Mouse (Mus musculus): ENCODE results near the gene Tnr.

The Tnr gene

GRCm38 (mm10) chr1:159869619-159870441, 346.3 kb downstream of the Tnr start:
- no peak for DNase-seq (ENCODE audit: low spot score in 2 of 2)

GRCm38 (mm10) chr1:159872866-159873265, 349.3 kb downstream of the Tnr start:
- DNase-seq (ENCODE audit: low spot score in 2 of 2): no peak

- DNase-seq (ENCODE audit: low spot score in 2 of 2): peak in 1 of 2 experiments; percentile 26
These were observed 355.1 kb downstream of the Tnr start for GRCm38 (mm10) chr1:159878681-159879080.

GRCm38 (mm10) chr1:159879866-159880265, 356.3 kb downstream of the Tnr start:
- no peak for DNase-seq (ENCODE audit: low spot score in 2 of 2)

GRCm38 (mm10) chr1:159885476-159885875, 361.9 kb downstream of the Tnr start:
- DNase-seq (ENCODE audit: low spot score in 2 of 2): no peak

GRCm38 (mm10) chr1:159888611-159889010, 365.0 kb downstream of the Tnr start:
- DNase-seq (ENCODE audit: low spot score in 2 of 2): no peak

GRCm38 (mm10) chr1:159889012-159889765, 365.6 kb downstream of the Tnr start:
- no peak for DNase-seq (ENCODE audit: low spot score in 2 of 2)

- DNase-seq (ENCODE audit: low spot score in 2 of 2): no peak
These were observed 367.0 kb downstream of the Tnr start for GRCm38 (mm10) chr1:159890524-159890923.

- no peak for DNase-seq (ENCODE audit: low spot score in 2 of 2)
These were observed 371.5 kb downstream of the Tnr start for GRCm38 (mm10) chr1:159895094-159895493.

GRCm38 (mm10) chr1:159899991-159900390, 376.4 kb downstream of the Tnr start:
- DNase-seq (ENCODE audit: low spot score in 2 of 2): no peak

GRCm38 (mm10) chr1:159900639-159901038, 377.1 kb downstream of the Tnr start:
- no peak for DNase-seq (ENCODE audit: low spot score in 2 of 2)

GRCm38 (mm10) chr1:159901366-159902119, 378.0 kb downstream of the Tnr start:
- DNase-seq (ENCODE audit: low spot score in 2 of 2): no peak

- no peak for DNase-seq (ENCODE audit: low spot score in 2 of 2)
These were observed 378.5 kb downstream of the Tnr start for GRCm38 (mm10) chr1:159902120-159902497.

GRCm38 (mm10) chr1:159911006-159911405, 387.4 kb downstream of the Tnr start:
- DNase-seq (ENCODE audit: low spot score in 2 of 2): peak in 1 of 2 experiments; percentile 10

GRCm38 (mm10) chr1:159914726-159915125, 391.2 kb downstream of the Tnr start:
- DNase-seq (ENCODE audit: low spot score in 2 of 2): no peak

GRCm38 (mm10) chr1:159920571-159920970, 397.0 kb downstream of the Tnr start:
- DNase-seq (ENCODE audit: low spot score in 2 of 2): no peak

- DNase-seq (ENCODE audit: low spot score in 2 of 2): no peak
These were observed 399.4 kb downstream of the Tnr start for GRCm38 (mm10) chr1:159923010-159923409.

GRCm38 (mm10) chr1:159924105-159924504, 400.5 kb downstream of the Tnr start:
- no peak for DNase-seq (ENCODE audit: low spot score in 2 of 2)

- no peak for DNase-seq (ENCODE audit: low spot score in 2 of 2)
These were observed 401.1 kb downstream of the Tnr start for GRCm38 (mm10) chr1:159924684-159925083.

- no peak for DNase-seq (ENCODE audit: low spot score in 2 of 2)
These were observed 405.2 kb downstream of the Tnr start for GRCm38 (mm10) chr1:159928681-159929335.

GRCm38 (mm10) chr1:159932092-159932491, 408.5 kb downstream of the Tnr start:
- DNase-seq (ENCODE audit: low spot score in 2 of 2): no peak

- no peak for DNase-seq (ENCODE audit: low spot score in 2 of 2)
These were observed 409.0 kb downstream of the Tnr start for GRCm38 (mm10) chr1:159932598-159932997.

Measured in cerebellum, postnatal 4 days (tissue).